Mouse (Mus musculus) right cerebral cortex, adult 2 months (tissue): ENCODE results near the gene Myo18a.
A peak's percentile ranks its signal among the peaks of the same experiment; 100 is the strongest.
"Not testable (repeated sequence)": the region's sequence is repeated elsewhere in the genome, so short reads cannot be mapped to it uniquely, and the experiment has no call there.

Experiments
- DNase-seq, 2 experiments: peaks; one replicate each; pipeline ENCODE4 v3.0.0; 2021 to 2022; ENCODE audit warnings: low spot score in 2 of 2

Gene Myo18a

DNA sequence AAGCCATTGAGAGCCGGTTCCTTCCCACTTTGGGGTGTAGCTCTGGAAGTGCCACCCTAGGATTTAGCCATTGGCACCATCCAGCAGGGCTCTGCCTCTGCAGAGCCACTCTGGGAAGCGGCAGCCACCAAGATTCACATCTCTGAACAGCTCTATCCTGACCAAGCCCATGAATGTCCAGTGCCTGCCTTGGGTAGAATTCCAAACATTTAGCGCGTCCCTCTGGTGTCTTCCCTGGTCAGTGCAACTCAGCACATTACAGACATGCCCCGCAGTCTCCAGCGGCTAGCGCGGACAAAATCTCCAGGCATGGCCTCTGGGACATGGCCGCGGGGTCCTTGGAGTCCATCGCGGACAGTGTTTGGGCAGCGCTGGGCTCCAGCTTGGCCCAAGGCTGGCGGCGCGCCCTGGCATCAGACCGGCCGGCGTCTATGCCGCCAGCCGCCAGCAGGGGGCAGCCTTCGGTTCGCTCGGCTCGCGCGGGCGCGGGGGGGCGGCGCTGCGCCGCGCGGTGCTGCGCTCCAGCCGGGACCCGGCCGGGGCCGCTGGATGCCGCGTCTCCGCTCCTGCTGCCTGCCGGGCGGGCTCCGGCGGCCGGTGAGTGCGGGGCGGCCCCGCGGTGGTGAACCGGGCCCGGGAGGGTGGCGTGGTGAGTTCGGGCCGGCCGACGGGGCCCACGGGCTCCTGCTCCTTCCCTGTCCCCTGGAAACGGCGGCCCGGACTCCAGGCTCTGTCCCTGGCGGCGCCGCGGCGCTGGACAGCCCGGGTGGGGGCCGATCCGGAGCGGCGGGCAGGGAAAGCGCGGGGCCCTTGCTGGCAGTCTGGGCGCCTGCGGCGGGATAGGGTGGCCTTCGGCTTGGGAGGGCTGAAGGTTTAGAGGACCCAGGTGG is at the start of gene Myo18a:
Gene Myo18a, plus strand, starts transcription at position 464 of the 890 bp plus-strand sequence.
- peak; percentile 75 to 83 for DNase-seq

DNA sequence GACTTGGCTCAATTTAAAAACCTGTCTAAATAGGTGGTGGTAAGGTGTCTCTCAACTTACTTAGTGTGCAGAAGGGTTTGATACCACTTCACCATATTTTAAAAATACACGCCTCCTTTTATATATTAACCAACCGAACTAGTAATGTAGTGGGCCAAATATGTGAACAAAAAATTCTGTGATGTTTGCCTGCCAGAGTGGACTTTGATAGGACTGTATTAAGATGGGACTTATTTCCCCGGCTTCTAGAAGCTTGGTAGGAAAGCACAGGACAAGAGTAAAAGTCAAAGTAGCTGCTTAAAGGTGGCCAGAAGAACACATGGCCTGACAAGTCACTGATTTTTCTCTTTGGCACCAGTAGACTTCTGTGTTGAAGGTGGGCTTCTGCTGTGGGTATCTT is 49.3 kb upstream of the Myo18a start:
- no peak for DNase-seq

DNA sequence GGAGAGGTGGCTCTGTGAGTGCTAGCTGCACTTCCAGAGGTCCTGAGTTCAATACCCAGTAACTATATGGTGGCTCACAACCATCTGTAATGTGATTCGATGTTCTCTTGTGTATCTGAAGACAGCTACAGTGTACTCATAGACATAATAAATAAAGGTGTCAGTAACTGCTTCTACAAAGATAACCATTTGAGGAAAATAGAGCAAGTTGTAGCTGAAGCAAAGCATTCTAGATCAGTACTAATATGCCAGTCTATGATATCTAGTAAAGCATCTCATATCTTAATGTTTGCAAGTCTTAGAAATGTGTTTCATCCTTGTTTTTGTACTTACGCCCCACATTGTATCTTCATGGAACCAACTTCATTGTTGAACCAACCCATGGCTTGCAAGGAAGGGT is 44.0 kb upstream of the Myo18a start:
- no peak for DNase-seq

DNA sequence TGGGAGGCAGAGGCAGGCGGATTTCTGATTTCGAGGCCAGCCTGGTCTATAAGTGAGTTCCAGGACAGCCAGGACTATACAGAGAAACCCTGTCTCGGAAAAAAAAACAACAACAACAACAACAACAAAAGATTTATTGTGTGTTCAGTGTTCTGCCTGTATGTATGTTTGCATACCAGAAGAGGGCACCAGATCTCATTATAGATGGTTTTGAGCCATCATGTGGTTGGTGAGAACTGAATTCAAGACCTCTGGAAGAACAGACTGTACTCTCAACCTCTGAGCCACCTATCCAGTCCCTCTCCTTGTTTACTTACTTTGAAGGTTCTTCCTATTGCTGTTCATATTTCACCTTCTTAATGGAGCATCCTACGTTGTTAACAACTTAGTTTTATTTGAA is 41.7 kb upstream of the Myo18a start:
- no peak for DNase-seq

DNA sequence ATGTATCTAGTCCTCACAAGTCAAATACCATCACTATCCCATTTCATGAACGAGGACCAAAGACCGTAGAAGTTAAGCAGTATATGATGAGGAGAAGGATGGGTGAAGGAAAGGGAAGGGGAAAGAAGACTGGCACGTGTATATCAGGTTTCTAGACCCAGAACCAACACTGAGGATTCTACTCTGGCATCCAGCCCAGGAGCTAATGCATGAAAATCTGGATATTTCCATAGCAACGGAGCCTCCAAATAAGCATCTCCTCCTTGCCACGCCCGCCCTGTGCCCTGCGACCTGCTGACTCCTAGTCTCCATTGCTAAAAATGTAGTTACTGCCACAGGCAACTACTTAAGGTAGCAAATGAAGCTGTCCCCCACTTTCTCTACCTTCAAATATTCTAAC is 38.3 kb upstream of the Myo18a start:
- DNase-seq = no peak

DNA sequence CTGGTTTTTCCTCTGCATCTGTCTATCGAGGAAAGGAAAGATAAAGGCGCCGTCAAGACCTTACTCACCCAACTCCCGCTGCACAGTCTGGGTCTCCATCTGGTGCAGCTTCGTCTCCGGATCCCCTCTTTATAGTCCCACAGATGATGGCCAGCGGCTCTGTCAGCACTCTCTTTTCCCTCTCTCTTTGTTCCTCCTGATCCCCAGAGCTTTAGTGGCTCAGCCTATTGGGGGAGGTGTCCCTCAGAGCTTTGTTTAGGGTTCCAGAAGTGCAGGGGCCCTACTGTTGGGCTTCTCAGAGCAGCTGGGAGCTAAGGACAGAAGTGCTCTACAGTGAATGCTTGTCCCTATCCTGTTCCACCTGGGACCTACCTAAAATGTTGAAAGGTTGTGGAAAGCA is 37.9 kb upstream of the Myo18a start, which contains the start of gene Cryba1:
Gene Cryba1, minus strand, starts transcription at position 101 of the 400 bp plus-strand sequence.
- no peak for DNase-seq

DNA sequence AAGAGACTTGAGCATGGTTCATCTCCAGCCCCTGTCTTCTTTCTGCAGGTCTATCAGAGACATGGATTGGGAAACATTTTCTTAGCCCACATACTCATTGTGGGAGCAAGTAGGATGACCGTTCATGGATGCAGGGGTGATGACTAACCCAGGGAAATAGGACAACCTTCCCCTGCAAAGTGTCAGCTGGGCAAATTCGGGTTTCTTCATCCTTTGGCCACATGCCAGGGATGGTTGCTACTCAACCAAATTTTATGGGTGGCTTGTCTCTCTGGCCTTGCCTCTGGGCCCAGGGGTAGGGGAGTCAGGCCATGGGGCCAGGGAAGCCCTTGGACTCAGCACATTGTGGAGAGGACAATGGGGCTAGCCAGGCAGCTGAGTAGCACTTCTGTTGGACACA is 34.5 kb upstream of the Myo18a start:
- DNase-seq = no peak

DNA sequence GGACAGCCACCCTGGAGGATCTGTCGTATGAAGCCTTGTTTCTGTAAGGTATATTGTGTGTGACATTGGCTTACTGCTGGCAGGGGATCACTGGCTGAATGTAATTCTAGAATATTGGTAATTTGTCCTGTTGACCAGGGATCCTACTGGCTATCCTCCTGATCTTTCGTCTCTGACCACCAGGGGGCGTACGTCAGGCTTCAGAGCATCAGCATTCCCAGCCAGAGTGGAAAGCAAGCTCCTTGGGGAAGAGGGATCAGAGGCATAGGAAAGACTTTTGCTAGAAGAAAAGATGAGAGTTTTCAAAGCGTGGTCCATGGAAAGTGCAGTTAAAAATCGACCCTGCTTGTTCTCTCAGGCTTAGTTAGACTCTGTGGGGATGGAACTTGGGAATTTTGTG is 25.8 kb upstream of the Myo18a start:
- peak; percentile 90 to 92 for DNase-seq

DNA sequence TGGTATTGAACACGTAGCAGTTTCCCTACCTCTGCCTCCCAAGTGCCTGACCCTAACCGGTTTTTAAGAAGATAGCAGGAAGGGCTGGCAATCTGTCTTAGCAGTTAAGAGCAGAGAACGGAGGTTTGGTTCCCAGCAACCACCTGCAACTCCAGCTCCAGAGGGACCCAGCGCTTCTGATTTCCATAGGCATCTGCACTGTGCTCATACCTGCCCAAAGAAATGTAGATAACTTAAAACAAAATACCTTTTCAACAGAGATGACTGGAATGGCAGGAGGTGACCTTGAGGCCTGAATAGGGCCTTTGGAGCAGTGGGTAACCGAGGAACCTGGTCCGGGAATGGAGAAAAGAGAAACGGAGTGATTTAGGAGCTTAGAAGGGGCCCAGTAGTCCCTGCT is 24.5 kb upstream of the Myo18a start:
- DNase-seq = no peak

DNA sequence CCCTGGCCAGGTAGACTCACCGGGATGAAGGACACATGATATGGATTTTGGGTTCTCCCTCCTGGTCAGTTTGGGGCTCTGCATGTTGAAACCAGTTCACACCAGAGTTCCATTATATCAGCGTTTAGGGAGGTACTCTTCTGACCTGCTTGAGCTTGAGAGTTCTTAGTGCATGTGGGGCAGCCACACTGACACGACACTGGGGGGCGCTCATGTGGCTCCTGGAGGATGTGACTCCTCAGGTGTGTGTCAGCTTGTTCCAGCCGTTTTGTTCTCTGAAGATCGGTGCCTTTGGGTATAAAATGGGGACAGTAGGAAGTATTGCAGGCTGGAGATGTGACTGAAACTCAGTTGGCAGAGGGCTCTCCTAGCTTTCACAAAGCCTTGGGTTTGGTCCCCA is 19.1 kb upstream of the Myo18a start:
- peak in 1 of 2 experiments; percentile 13 for DNase-seq

DNA sequence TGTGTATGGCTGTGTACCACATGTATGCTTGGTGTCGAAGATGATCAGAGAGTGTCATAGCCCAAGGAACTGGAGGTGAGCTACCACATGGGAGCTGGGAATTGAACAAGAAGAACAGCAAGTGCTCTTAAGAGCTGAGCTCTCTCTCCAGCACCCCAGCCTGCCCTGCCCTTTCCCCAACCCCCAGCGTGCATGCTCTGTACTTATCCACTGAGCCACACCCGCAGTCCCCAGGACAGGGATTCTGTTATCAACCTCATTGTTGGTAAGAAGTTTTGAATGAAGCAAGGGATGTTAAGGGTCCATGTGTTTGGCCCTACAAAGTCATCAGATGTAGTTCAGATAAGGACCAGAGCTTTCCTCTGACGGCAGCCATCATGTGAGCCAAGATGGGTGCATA is 16.4 kb upstream of the Myo18a start:
- no peak for DNase-seq

DNA sequence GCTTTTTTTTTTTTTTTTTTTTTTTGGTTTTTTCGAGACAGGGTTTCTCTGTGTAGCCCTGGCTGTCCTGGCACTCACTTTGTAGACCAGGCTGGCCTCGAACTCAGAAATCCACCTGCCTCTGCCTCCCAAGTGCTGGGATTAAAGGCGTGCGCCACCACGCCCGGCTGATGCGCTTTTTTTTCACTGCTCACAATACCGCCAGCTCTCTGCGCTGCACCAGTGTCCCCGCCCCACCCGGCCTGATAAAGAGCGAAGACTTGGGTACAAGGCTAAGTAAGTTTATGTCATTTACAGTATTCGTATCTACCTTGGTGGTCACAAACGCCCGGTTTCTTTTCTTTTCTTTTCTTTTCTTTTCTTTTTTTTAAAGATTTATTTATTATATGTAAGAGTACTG is 15.9 kb upstream of the Myo18a start:
- not testable (repeated sequence) for DNase-seq

DNA sequence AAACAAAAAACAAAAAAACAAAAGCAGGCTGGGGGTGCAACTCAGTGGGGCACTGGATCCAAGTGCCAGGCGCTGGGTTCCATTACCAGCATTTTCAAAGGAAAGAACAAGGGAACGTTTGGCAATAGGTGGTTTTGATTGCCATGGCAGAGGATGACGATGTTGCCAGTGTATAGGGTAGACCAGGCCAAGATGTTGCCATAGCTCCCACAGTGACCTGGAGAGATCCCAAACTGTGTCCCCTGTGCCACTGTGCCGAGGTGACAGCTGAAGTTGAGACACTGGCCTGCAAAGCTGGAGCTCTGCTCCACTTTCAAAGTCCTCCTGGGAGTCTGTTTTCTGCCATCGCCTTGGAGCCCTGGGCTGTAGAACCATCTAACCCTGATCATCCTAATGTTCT is 14.1 kb upstream of the Myo18a start:
- no peak for DNase-seq

DNA sequence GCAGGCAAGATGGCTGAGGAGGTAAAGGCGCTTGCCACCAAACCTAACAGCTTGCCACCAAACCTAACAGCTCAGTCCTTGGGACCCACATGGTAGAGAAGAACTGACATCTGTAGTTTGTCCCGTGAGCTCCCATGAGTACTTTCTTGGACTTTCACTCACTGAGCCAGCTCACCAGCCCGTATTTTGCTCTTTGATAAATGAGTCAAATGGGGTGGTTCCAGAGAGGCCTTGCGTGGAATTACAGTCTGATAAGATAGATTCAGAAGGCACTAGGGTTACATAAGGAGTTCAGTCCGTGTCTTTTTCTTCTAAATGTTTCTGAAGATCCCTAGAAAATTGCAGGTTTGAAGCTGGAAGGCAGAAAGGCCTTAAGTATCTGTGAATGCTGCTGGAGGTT is 10.5 kb upstream of the Myo18a start:
- DNase-seq = no peak

DNA sequence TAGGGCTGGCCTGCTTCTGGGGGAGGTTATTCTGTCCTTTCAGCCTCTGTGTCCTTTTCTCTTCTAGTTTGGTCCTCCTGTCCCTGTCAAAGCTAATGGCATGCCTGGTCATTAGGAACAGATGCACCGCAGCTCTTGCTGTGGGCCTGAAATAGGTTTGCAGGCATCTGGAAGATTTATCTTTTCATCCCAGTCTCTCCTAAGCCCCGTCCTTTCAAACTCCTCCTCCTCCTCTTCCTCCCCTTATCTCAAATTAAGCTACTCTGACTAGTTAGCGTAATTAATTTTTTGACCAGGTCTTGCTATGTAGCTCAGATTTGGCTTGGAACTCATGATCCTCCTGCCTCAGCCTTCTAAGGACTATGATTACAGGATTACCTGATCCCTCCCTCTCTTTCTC is 9.6 kb upstream of the Myo18a start:
- no peak for DNase-seq

DNA sequence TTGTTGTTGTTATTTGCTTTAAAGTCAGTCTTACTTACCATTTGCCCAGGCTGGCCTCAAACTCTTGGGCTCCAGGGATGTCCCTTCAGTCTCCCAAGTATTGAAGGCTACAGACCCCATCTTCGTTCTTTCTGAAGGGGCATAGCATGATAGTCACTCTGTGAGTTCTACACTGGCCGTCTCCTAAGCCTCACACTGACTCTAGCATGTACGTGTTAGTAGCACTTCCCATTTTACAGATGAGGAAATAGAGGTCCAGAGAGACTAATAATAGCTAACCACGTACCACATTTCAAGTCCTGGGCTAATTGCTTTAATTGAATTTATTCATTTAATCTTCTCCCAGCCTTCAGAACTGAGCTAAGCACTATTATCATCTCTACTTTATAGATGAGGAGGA is 3.0 kb upstream of the Myo18a start:
- no peak for DNase-seq

DNA sequence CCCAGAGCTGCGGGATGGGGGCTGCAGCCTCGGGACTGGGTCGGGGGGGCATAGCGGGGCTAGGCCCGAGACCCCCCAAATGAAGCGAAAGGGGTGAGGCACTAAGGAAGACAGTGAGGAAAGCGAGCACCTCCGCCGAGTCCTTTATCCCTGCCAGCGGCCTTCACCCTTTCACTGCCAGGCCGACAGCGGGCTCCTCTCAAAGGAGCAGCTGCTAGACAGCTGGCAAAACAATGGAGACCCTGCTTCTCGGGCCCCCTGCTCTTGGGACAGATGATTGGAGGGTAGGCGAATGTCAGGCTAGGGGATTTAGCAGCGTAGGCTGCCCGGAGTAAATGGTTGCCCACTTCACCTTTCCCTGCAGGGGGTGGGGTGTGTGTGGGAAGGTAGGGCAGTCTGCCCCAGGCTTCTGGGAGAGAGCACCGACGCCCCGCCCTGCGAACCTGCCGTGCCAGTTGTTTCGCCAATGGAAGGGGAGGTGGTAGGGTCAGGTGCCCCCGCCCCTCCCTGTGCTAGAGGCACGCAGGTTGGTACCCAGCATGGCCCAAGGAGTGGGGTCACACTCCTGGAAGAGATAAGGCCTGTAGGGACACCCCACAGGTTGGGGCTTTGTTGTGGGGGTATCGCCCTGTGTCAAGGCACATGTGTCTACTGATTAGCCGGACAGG is 761 bp downstream of the Myo18a start:
- peak; percentile 47 to 51 for DNase-seq

DNA sequence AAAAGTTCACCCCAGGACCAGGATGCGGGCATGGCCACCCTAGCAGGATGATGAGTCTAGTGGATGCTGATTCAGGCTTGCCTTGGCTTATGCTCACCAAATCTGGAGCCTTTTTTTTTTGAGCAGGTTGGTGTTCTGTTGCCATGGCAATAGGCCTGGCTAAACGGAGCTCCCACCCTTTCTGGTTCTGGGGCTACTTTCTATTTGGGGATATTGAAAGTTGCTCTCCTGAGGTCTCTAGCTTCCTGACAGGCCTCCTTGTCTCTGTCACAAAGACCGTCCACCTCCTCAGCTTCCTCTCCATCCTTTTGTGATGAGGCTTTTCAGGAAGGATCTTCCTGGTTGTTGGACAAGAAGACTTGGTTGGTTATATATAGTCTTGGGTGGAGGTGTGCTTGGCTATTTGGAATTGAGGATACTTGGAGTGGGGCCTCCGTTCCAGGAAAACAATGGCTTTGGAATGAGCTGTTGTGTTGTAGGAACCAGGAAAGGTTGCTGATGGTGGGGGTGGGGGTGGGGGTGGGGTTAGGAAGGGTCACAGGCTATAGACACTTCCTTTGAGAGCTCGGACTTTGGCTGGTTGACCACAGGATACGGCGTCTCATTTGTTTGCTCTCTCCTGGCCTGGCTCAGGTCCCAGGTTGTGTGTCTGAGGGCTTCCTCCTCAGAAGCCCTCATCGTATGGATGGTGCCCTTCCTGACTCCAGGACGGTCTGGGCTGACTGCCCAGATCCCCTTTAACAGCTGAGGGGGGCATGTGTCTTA is 1.8 kb downstream of the Myo18a start:
- DNase-seq = peak; percentile 66 to 70

DNA sequence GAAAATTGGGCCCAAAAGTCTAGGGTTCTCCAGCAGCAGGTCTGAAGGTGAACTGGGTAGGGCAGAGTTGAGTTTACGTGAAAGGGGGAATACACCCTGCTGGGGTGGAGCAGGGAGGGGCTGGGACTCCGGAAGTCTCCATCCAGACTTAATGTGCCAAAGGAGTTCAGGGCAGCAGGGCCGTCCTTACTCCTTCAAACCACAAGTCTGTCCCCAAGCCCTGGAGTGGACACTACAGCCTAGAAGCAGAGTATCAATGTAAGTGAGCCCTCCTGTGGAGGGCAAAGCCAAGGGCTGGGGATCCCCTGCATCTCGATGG is 2.4 kb downstream of the Myo18a start:
- peak; percentile 9 to 17 for DNase-seq

DNA sequence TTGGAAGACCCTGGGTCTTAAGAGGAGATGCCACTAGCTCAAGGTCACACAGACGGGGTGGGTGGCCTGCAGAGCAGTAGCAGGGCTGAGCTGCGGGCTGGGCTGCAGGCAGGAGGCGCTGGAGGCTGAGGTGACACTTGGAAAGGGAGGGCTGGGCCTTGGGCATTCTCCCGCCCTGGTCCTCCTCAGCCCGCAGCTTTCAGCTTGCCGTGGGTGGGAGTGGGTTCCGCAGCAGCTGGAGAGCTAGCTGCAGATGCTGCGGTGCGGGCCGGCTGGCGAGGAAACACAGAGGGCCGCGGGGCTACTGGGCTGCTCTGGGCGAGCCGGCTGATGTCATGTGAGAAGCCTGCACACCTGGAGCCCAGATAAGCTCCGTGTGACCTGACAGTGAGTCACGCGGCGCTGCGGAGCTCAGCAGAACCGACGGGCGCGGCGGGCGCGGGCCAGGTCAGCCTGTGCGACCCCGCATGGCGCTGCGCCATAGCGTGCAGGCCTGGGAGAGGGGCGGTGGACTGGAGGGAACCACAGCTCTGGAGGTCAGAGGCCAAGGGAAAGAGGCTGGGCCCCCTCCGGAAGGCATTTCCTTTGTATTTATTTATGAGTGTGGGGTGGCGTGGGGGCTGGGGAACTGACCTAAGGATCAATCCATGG is 3.4 kb downstream of the Myo18a start:
- peak; percentile 57 to 60 for DNase-seq

DNA sequence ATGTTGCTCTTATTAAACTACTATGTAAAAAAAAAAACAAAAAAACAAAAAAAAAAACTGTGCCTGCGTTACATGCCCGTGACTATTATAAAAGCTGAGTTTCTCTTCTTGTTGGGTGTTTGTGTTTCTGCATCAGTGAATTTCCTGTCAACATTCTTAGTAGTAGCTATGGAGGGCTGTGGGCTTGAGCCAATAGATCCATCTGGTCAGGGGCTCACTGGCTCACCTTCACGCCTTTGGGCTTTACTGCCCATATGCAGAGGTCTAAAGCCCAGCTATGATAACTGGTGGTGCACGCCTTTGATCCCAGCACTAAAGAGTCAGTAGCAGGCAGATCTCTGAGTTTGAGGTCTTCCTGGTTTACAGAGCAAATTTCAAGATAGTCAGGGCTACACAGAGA is 6.5 kb downstream of the Myo18a start:
- DNase-seq = no peak

DNA sequence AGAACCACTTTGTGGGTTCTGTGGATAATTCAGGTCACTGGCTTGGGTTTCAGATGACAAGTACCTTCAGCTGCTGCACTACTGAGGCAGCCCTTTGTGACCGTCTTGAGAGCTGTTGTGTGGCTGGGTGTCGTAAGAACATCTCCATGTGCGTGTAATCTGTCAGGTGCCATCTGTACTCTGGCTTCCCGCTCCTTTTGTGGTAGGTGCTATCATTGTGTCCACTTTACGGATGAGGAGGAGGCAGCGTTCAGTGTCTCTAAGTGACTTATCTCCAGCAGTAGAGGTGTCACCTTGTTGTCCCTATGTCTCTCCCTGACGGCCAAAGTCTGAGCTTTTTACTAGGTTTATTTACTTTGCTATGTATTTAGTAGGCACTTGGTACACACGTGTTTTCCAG is 7.3 kb downstream of the Myo18a start:
- no peak for DNase-seq
